Mouse (Mus musculus): ENCODE results near the gene 1600014C10Rik. TPM values are rescaled to one million over a fixed set of nuclear protein-coding genes. Genes with fewer than 3 reads are reported as not detected.

The 1600014C10Rik gene
- polyA plus RNA-seq, 1 experiment: 27.4 TPM

DNA sequence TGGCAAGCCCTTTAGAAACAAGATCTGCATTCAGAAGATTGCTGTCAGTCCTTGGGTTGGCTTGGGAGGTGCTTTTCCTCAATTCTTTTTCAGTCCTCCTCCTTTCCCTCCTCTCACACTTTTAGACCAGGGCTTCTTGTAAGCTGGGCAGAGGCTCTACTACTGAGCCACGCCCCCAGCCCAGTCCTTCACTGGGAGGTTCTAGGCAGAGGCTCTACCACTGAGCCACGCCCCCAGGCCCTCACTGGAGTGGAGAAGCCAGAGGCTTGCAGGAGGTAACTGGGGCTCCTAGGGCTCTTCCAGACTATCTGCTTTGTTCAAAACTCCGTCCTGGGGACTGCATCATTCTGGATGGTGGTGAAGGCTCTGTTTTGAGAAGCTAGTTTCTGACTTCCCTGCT, 30.4 kb upstream of the 1600014C10Rik start:
- no peak overlapping the region for H3K27ac ChIP-seq (ENCODE audit: insufficient read depth, low read depth, low read length)
- TF ChIP-seq CTCF (IDR thresholded peaks at IDR 0.05; ENCODE audit: extremely low read depth, insufficient read length, insufficient replicate concordance, low read depth, low read length) (no peak), POLR2A (IDR thresholded peaks at IDR 0.05; ENCODE audit: low read depth, low read length) (no peak)
- WGBS: 83% methylated on average over 3 of the region's 3 CpGs

DNA sequence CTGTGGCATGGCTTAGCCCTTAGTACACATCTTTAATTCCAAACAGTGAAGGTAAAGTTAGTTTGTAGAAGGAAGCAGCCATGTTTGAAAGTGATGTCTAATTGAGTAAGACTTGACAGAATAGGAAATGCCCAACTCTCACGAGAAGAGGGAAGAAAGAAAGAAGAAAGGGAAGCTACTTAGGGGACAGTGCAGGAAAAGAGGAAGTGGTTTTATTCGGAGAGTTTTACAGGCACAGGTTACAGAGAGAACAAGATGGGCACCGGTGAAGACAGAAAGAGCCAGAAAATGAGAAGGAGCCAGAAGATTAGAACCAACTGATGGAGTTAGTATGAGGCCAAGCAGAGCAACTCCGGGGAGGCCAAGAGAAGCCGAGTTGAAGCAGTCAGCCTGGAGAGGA, 27.2 kb upstream of the 1600014C10Rik start:
- Histone ChIP-seq H3K27ac (ENCODE audit: insufficient read depth, low read depth, low read length) (no peak overlapping the region), H3K4me3 (ENCODE audit: low read depth, low read length) (no peak overlapping the region), H3K4me1 (ENCODE audit: control insufficient read depth, insufficient read depth, insufficient read length, low read length) (no peaks in the 10 kb centered on the region), H3K27me3 (ENCODE audit: control insufficient read depth, insufficient read depth, low read length) (no peaks in the 10 kb centered on the region), H3K36me3 (ENCODE audit: control insufficient read depth, insufficient read depth, low read length) (no peaks in the 10 kb centered on the region)
- no peak for TF ChIP-seq CTCF (IDR thresholded peaks at IDR 0.05; ENCODE audit: extremely low read depth, insufficient read length, insufficient replicate concordance, low read depth, low read length)
- no peak for TF ChIP-seq POLR2A (IDR thresholded peaks at IDR 0.05; ENCODE audit: low read depth, low read length)
- WGBS: 74% methylated on average over 5 of the region's 5 CpGs

More for the DNA sequence above, 30.4 kb upstream of the 1600014C10Rik start:
- Histone ChIP-seq H3K4me1 (ENCODE audit: control insufficient read depth, insufficient read depth, insufficient read length, low read length) (no peaks in the 10 kb centered on the region), H3K4me3 (ENCODE audit: low read depth, low read length) (no peak overlapping the region), H3K36me3 (ENCODE audit: control insufficient read depth, insufficient read depth, low read length) (no peaks in the 10 kb centered on the region), H3K27me3 (ENCODE audit: control insufficient read depth, insufficient read depth, low read length) (no peaks in the 10 kb centered on the region)

DNA sequence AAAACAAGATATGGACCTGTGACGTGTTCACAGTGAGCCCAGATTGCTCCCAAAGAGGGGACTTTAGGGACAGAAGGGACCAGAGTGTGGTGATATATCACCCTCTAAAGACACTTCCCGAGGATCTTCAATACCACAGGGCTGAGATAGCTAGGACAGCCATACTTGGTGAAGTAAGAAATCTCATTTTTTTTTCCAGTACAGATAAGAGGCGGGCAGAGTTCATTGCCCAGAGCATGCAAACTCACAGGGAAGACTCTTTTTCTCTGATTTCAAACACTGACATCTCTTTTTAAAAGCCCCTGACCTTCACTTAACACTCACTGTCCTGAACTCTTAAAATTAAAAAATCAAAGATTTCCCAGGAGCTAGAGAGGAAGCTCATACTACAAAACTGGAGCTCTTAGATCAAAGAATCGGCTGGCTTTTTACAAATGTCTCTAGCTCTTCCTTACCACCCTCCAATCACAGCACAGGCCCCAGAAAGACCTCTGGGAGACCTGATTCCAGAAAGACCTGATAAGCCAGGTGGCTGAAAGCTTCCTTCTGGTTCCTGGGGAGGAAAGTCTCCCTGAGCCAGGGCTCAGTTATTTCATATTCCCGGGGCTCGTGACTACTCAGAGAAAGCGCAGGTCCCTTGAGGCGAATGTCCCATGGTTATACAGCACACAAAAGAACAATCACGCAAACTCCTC, 24.1 kb upstream of the 1600014C10Rik start:
- Histone ChIP-seq H3K27ac (ENCODE audit: insufficient read depth, low read depth, low read length) (no peak overlapping the region), H3K4me3 (ENCODE audit: low read depth, low read length) (no peak overlapping the region), H3K27me3 (ENCODE audit: control insufficient read depth, insufficient read depth, low read length) (no peaks in the 10 kb centered on the region), H3K36me3 (ENCODE audit: control insufficient read depth, insufficient read depth, low read length) (no peaks in the 10 kb centered on the region), H3K4me1 (ENCODE audit: control insufficient read depth, insufficient read depth, insufficient read length, low read length) (no peaks in the 10 kb centered on the region)
- TF ChIP-seq CTCF (IDR thresholded peaks at IDR 0.05; ENCODE audit: extremely low read depth, insufficient read length, insufficient replicate concordance, low read depth, low read length) (no peak), POLR2A (IDR thresholded peaks at IDR 0.05; ENCODE audit: low read depth, low read length) (no peak)
- 50% methylated on average over 9 of the region's 9 CpGs for WGBS

DNA sequence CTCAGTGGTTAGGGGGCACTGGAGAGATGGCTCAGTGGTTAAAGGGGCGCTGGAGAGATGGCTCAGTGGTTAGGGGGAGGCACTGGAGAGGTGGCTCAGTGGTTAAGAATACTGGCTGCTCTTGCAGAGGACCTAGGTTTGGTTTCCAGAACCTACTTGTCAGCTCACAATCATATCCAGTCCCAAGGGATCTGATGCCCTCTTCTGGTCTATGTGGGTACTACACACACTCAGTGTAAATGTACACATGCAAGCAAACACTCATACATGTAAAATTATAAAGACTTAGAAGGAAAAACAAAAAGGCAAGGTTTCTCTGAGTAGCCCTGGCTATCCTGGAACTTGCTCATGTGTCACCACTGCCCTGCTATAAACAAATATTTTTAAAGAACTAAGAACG, 21.6 kb upstream of the 1600014C10Rik start:
- Histone ChIP-seq H3K27ac (ENCODE audit: insufficient read depth, low read depth, low read length) (no peak overlapping the region), H3K36me3 (ENCODE audit: control insufficient read depth, insufficient read depth, low read length) (no peaks in the 10 kb centered on the region), H3K4me1 (ENCODE audit: control insufficient read depth, insufficient read depth, insufficient read length, low read length) (no peaks in the 10 kb centered on the region), H3K27me3 (ENCODE audit: control insufficient read depth, insufficient read depth, low read length) (no peaks in the 10 kb centered on the region), H3K4me3 (ENCODE audit: low read depth, low read length) (no peak overlapping the region)
- TF ChIP-seq CTCF (IDR thresholded peaks at IDR 0.05; ENCODE audit: extremely low read depth, insufficient read length, insufficient replicate concordance, low read depth, low read length): no peak
- no peak for TF ChIP-seq POLR2A (IDR thresholded peaks at IDR 0.05; ENCODE audit: low read depth, low read length)
- 95% methylated on average over 2 of the region's 2 CpGs for WGBS

DNA sequence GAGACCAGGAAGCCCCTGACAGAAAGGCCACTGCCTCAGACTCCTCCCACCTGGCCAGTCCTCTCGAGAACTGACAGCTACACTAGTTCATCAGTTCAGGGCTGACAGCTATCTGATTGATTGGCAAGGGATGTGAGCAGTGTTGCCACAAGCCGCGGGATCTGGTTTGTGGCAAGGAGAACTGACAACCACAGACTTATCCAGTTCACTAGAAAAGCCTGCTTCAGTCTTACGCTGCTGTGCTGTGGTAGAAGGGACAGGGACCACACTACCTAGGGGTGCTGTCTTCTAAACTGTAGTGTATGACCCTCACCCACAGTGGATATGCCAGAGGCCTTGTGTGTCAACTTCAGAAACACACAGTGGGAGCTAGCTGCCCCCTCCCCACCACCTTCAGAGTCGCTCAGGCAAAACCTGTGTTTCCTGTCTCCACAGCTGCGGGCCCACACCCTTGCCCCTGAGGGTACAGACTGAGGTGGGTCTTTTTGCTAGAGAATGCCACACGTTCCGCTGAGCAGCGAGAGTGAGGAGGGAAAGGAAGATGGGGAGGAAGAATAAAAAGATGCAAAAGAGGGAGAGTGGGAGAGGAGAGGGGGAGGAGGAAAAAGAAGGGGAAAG, 19.5 kb upstream of the 1600014C10Rik start:
- no peak overlapping the region for H3K4me3 ChIP-seq (ENCODE audit: low read depth, low read length)
- TF ChIP-seq CTCF (IDR thresholded peaks at IDR 0.05; ENCODE audit: extremely low read depth, insufficient read length, insufficient replicate concordance, low read depth, low read length): no peak
- TF ChIP-seq POLR2A (IDR thresholded peaks at IDR 0.05; ENCODE audit: low read depth, low read length): no peak
- WGBS: 43% methylated on average over 9 of the region's 9 CpGs
- no peak overlapping the region for H3K27ac ChIP-seq (ENCODE audit: insufficient read depth, low read depth, low read length)
- no peaks in the 10 kb centered on the region for H3K36me3 ChIP-seq (ENCODE audit: control insufficient read depth, insufficient read depth, low read length)
- no peaks in the 10 kb centered on the region for H3K27me3 ChIP-seq (ENCODE audit: control insufficient read depth, insufficient read depth, low read length)
- peaks cover 5% of the 10 kb centered on the region; the same call in 1 of the 2 replicates for H3K4me1 ChIP-seq (ENCODE audit: control insufficient read depth, insufficient read depth, insufficient read length, low read length)

DNA sequence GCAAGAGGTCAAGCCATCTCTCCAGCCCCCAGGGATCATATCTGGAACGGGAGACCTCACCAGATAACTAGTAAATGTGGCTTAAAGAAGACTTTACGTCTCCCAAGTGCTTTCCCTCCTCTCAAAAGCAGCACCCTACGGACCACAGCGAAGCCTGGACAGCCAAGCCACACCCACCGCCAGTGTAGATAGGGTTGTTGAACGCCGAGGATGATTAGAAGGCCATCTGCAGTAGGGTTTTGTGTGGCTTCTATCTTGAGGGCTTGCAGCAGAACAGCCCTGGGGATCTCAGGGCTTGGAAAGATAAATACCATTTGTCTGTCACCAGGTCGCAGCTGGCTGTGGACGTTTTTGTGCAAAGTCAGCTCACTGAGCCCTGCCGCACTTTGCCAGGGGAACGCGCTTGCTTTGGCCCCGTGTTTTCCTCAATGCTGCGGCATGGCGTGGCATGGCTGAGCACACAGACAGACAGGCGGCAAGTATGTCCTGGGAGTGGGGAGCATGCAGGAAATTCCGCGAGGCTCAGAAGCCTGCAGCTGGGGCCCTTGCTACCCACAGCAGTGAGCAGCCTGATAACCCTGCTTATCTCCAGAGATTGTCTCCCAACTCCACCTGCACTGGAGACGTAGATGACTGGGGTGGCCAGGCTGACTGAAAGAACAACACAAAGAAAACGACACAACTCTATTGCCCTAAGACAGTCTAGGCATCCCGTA, 15.9 kb upstream of the 1600014C10Rik start:
- Histone ChIP-seq H3K27ac (ENCODE audit: insufficient read depth, low read depth, low read length) (no peak overlapping the region), H3K36me3 (ENCODE audit: control insufficient read depth, insufficient read depth, low read length) (no peaks in the 10 kb centered on the region), H3K4me3 (ENCODE audit: low read depth, low read length) (0 out of 2 replicates have a peak overlapping the region, but pooled peaks have one; percentile 2), H3K4me1 (ENCODE audit: control insufficient read depth, insufficient read depth, insufficient read length, low read length) (peaks cover 5% of the 10 kb centered on the region; the same call in 1 of the 2 replicates), H3K27me3 (ENCODE audit: control insufficient read depth, insufficient read depth, low read length) (no peaks in the 10 kb centered on the region)
- 10% methylated on average over 21 of the region's 21 CpGs for WGBS
- TF ChIP-seq POLR2A (IDR thresholded peaks at IDR 0.05; ENCODE audit: low read depth, low read length) (no peak), CTCF (IDR thresholded peaks at IDR 0.05; ENCODE audit: extremely low read depth, insufficient read length, insufficient replicate concordance, low read depth, low read length) (no peak)

DNA sequence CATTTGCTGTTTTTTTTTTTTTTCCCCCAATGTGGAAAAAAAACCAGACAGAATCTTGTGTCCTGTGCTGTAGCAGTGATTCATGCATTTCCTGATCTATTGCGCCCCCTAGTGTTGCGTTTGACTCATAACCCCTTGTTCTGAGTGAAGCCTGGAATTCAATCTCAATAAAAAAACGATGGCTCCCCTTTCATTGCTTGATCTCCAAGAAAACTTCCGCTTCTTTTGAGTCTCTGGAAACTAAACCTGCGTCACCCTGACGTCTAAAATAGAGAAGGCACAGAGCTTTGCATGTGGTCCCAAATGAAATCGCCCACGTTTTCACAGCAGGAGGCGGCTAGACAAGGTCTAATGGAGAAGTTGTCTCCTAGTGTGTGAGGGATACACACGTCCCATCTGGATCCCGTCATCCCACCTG, 15.3 kb upstream of the 1600014C10Rik start:
- H3K4me1 ChIP-seq (ENCODE audit: control insufficient read depth, insufficient read depth, insufficient read length, low read length): peaks cover 5% of the 10 kb centered on the region; the same call in 1 of the 2 replicates
- no peaks in the 10 kb centered on the region for H3K27me3 ChIP-seq (ENCODE audit: control insufficient read depth, insufficient read depth, low read length)
- no peaks in the 10 kb centered on the region for H3K36me3 ChIP-seq (ENCODE audit: control insufficient read depth, insufficient read depth, low read length)
- TF ChIP-seq POLR2A (IDR thresholded peaks at IDR 0.05; ENCODE audit: low read depth, low read length) (no peak), CTCF (IDR thresholded peaks at IDR 0.05; ENCODE audit: extremely low read depth, insufficient read length, insufficient replicate concordance, low read depth, low read length) (no peak)
- no peak overlapping the region for H3K27ac ChIP-seq (ENCODE audit: insufficient read depth, low read depth, low read length)
- 16% methylated on average over 11 of the region's 11 CpGs for WGBS
- no peak overlapping the region for H3K4me3 ChIP-seq (ENCODE audit: low read depth, low read length)

Data from small intestine, adult 2 months (tissue).